Comparison of ENCODE assay signal across 10 mouse cellular contexts in the genomic region with DNA sequence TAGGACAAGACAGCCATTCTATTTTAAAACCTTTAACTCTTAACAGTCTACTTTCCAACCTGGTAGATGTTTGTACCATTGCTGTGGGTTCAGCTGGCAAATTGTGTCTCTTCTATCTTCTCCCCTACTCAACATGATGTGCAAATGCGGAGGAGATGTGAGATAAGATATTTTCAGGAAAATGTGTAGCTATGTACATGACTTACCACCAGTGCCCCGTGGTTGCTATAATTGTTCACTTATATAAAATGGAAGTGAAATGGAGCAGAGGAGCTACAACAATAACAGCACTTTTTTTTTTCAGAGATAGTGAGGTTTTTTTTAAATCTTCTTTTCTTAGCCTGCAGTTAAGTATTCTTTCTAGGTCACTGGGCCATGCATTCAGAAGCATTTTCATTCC.
"Had no signal": no experiment of that assay in that cellular context is flagged by ENCODE, and none has a peak within 500 bp of the region (broad histone marks: within the 10 kb centered on the region; RNA-seq: fewer than 3 reads in every experiment).

No protein-coding gene starts in this region.

- DNase-seq: kidney, adult 11 months; kidney, adult 8-10 months; kidney, postnatal 10 days; kidney, postnatal 36 days; liver, embryonic 13.5 days; lung, embryonic 14.5 days; right cerebral cortex, postnatal 14 days; spleen, adult 18-20 months; thymus, adult 18-20 months; thymus, postnatal 36 days had no signal
